Comparison of ENCODE assay signal across 9 mouse cellular contexts in the genomic region with DNA sequence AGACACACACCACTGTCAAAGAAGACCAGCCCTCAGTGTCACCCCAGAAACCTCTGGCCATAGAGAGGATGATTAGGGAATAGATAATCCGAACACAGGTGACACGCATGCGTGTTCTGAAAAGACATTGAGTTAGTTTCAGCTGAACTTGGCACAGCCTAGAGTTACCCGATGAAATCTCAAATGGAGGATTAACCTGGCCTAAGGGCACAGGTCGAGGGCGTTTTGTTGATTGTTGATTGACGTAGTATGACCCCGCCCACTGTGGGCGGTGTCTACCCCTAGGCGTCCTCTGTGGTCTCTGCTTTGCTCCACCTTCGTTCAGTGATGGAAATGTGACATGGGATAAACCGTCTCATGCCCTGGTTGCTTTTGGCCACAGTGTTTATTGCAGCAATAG. TPM values are rescaled to one million over a fixed set of nuclear protein-coding genes. Genes with fewer than 3 reads are reported as not detected.
DNase-seq lines count a peak whose midpoint lies in the region; ATAC-seq and TF ChIP-seq lines count a peak whose summit lies in the region.
"Had no signal": no experiment of that assay in that cellular context is flagged by ENCODE, and none has a peak within 500 bp of the region (broad histone marks: within the 10 kb centered on the region; RNA-seq: fewer than 3 reads in every experiment).

No protein-coding gene starts in this region.

- no peak overlapping the region for H3K27ac ChIP-seq in kidney, embryonic 14.5 days (ENCODE audit: low read depth, low read length)
- H3K27ac ChIP-seq in hindbrain, embryonic 12.5 days, result no peak overlapping the region
- 0 out of 2 replicates have a peak overlapping the region, but pooled peaks have one; percentile 30 for H3K27ac ChIP-seq in liver, postnatal 0 days (ENCODE audit: low read depth)
- H3K27ac ChIP-seq: lung, embryonic 15.5 days had no signal

- no peaks in the 10 kb centered on the region for H3K36me3 ChIP-seq in kidney, embryonic 14.5 days (ENCODE audit: control insufficient read depth, insufficient read depth, low read length)
- H3K36me3 ChIP-seq in hindbrain, embryonic 12.5 days, result no peaks in the 10 kb centered on the region
- no peaks in the 10 kb centered on the region for H3K36me3 ChIP-seq in liver, postnatal 0 days (replicated peaks; ENCODE audit: insufficient read depth, low read length)
- H3K36me3 ChIP-seq: lung, embryonic 15.5 days had no signal

- 16% methylated on average over 12 of the region's 12 CpGs for WGBS in kidney, embryonic 14.5 days
- 18% methylated on average over 12 of the region's 12 CpGs for WGBS in hindbrain, embryonic 12.5 days
- 17% methylated on average over 12 of the region's 12 CpGs for WGBS in liver, postnatal 0 days (ENCODE audit: insufficient replicate concordance)

- no peak for TF ChIP-seq CTCF in liver, postnatal 0 days (IDR thresholded peaks at IDR 0.05; ENCODE audit: low read depth)

- no peak for TF ChIP-seq EP300 in liver, postnatal 0 days (IDR thresholded peaks at IDR 0.05; ENCODE audit: low read depth)

- 0 out of 2 replicates have a peak, but pooled peaks cover 4% of the 10 kb centered on the region for H3K4me1 ChIP-seq in kidney, embryonic 14.5 days (ENCODE audit: control insufficient read depth, insufficient read depth, low read length)
- peaks cover 20% of the 10 kb centered on the region for H3K4me1 ChIP-seq in hindbrain, embryonic 12.5 days
- H3K4me1 ChIP-seq in liver, postnatal 0 days (ENCODE audit: insufficient read depth), result 0 out of 2 replicates have a peak, but pooled peaks cover 4% of the 10 kb centered on the region
- H3K4me1 ChIP-seq: lung, embryonic 15.5 days had no signal

- ATAC-seq in kidney, embryonic 14.5 days (ENCODE audit: low FRiP score, low TSS enrichment), result no peak
- no peak for ATAC-seq in hindbrain, embryonic 12.5 days (ENCODE audit: low FRiP score)
- peak; percentile 96 for ATAC-seq in liver, postnatal 0 days

- peak; percentile 16 for DNase-seq in kidney, adult 11 months
- DNase-seq in ZHBTc4 (ENCODE audit: low read depth, low spot score), result peak; percentile 91
- peak; percentile 68 for DNase-seq in liver, postnatal 0 days
- peak; percentile 26 to 42 for DNase-seq in thymus, postnatal 36 days
- DNase-seq in right cerebral cortex, postnatal 25 days, result no peak
- no peak for DNase-seq in adipocyte (ENCODE audit: low spot score)

- H3K27me3 ChIP-seq in kidney, embryonic 14.5 days (ENCODE audit: control insufficient read depth, insufficient read depth, low read length), result peaks cover 20% of the 10 kb centered on the region
- peaks cover 19% of the 10 kb centered on the region for H3K27me3 ChIP-seq in hindbrain, embryonic 12.5 days
- peaks cover 20% of the 10 kb centered on the region; the same call in 1 of the 2 replicates for H3K27me3 ChIP-seq in liver, postnatal 0 days (ENCODE audit: insufficient read depth, low read length)

- no peak overlapping the region for H3K4me3 ChIP-seq in kidney, embryonic 14.5 days (ENCODE audit: low read length)
- H3K4me3 ChIP-seq in hindbrain, embryonic 12.5 days, result no peak overlapping the region
- H3K4me3 ChIP-seq in liver, postnatal 0 days (ENCODE audit: low read depth, low read length), result 0 out of 2 replicates have a peak overlapping the region, but pooled peaks have one; percentile 3
- H3K4me3 ChIP-seq: lung, embryonic 15.5 days had no signal

- H3K4me2 ChIP-seq in kidney, embryonic 14.5 days (replicated peaks; ENCODE audit: low read depth, low read length), result no peak overlapping the region
- H3K4me2 ChIP-seq in hindbrain, embryonic 12.5 days (replicated peaks), result peak overlapping the region; percentile 38
- H3K4me2 ChIP-seq in liver, postnatal 0 days (ENCODE audit: low read depth, low read length), result peak overlapping the region; percentile 56
- H3K4me2 ChIP-seq: lung, embryonic 15.5 days had no signal

- no peaks in the 10 kb centered on the region for H3K9me3 ChIP-seq in kidney, embryonic 14.5 days (ENCODE audit: control insufficient read depth, low read length)
- no peaks in the 10 kb centered on the region for H3K9me3 ChIP-seq in hindbrain, embryonic 12.5 days (replicated peaks)
- no peaks in the 10 kb centered on the region for H3K9me3 ChIP-seq in liver, postnatal 0 days (ENCODE audit: low read length)
- H3K9me3 ChIP-seq: lung, embryonic 15.5 days had no signal

- H3K9ac ChIP-seq in kidney, embryonic 14.5 days (ENCODE audit: low read depth, low read length), result no peak overlapping the region
- H3K9ac ChIP-seq in hindbrain, embryonic 12.5 days, result no peak overlapping the region
- H3K9ac ChIP-seq in liver, postnatal 0 days (replicated peaks), result no peak overlapping the region
- H3K9ac ChIP-seq: lung, embryonic 15.5 days had no signal

RNA-seq across cellular contexts. Expression of a gene that starts 12.1 kb away (rescaled TPM):
- not detected in 2 replicates for polyA plus RNA-seq in kidney, embryonic 14.5 days (2014; fragmentation: Nextera tagmentation; extraction: Ambion mirVana)
- not detected in 2 replicates for polyA plus RNA-seq in hindbrain, embryonic 12.5 days (2016; fragmentation: Nextera tagmentation; extraction: Ambion mirVana)
- polyA plus RNA-seq in liver, postnatal 0 days (2015; fragmentation: Nextera tagmentation; extraction: Ambion mirVana), result not detected in 2 replicates
- polyA plus RNA-seq: lung, embryonic 15.5 days had no signal

RNA-seq across cellular contexts. Expression of a gene that starts 46.8 kb away (rescaled TPM):
- polyA plus RNA-seq in kidney, embryonic 14.5 days (2014; fragmentation: Nextera tagmentation; extraction: Ambion mirVana), result 19.9 and 38.2 TPM in 2 replicates
- 60.5 and 62.5 TPM in 2 replicates for polyA plus RNA-seq in hindbrain, embryonic 12.5 days (2016; fragmentation: Nextera tagmentation; extraction: Ambion mirVana)
- 1.9 and 2.0 TPM in 2 replicates for polyA plus RNA-seq in liver, postnatal 0 days (2015; fragmentation: Nextera tagmentation; extraction: Ambion mirVana)

Comparison
In these comparisons a context has a peak if more than half of its experiments do, and no peak if none do; other contexts are left out.
1. DNase-seq: peak in kidney, adult 11 months (single experiment), ZHBTc4 (single experiment), liver, postnatal 0 days (single experiment) and thymus, postnatal 36 days (2 of 2); none in right cerebral cortex, postnatal 25 days (single experiment) and adipocyte (single experiment).